Mouse (Mus musculus): ENCODE measurements around the gene Gucy2e.

DNA sequence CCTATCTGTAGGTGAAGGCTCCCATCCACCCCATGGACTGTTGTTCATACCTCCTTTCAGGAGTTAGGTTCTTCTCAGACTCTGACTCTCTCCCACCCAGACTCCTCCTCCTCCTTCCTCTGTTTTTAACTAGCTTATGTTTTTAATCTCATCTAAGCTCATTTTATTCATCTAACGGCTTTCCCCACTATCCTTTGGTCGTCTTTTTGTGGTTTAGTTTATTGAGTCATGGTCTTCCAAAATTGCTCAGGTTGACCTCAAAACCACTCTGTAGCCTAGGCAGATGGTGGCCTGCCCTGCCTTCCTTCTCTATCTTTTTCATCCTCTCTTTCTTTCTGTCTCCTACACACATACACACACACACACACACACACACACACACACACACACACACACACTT, 3.7 kb downstream of the Gucy2e start:
- TF ChIP-seq CTCF (IDR thresholded peaks at IDR 0.05; ENCODE audit: low read depth, low read length) (no peak), POLR2A (IDR thresholded peaks at IDR 0.05; ENCODE audit: extremely low read depth, insufficient read depth, low read length) (no peak)

All from liver, adult 2 months (tissue).